Mouse (Mus musculus) heart, adult 8-10 months (tissue): Measurements from ENCODE around the gene Iqck. TPM values are rescaled to one million over a fixed set of nuclear protein-coding genes. Genes with fewer than 3 reads are reported as not detected.
A peak's percentile ranks its signal among the peaks of the same experiment; 100 is the strongest.

Experiments
- DNase-seq: peaks from one replicate; pipeline ENCODE4 v3.0.0; 2022; ENCODE audit warnings: low spot score
- total RNA-seq, 4 experiments: library from RNA; stranded (reverse); gene quantifications; 2 replicates each; pipeline ENCODE4 v1.2.4; 2022

Gene Iqck
- total RNA-seq, 4 experiments from 2014 or later = 0.32 to 0.72 (median 0.49) TPM

DNA sequence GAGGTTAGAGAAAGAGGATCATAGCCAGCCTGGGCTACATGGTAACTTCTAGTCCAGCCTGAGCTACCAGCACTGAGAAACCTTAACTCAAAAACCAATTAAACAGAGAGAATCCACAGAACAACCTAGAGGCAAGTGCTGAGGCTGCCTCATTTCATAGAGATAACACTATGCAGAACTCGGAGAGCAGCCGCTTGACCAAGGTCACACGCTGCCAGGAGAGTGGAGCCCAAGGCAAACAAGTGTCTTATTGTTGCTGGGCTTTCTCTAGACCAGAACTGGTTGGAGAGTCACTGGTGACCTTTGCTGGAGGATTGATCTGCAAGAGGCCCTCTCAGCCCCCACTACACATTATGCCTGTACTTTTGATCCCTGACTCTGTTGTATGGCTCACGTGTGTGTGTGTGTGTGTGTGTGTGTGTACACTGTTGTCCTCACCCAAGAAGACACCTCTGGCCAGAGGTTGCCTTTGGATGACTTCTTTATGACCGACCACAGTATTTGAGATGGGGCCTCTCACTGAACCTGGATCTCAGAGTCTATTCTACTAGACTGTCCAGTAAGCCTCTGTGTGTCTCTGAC lies 133.8 kb downstream of the Iqck start:
- DNase-seq = no peak

DNA sequence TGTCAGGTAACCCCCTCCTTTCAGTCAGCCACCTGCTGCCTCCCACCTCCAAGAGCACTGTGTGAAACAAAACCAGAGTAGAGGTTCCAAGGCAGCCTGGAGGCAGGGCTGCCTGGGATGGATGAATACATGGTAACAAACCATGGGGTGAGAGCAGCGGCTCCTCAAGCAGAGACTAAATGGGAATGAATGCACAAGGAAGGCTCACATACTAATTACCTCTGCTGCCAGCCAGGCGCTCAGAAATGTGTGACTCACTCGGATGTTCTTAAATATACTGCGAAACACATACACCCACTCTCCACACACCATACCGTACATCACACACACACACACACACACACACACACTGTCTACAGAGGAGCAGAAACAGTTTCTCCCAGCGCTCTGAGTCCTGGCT lies 134.7 kb downstream of the Iqck start:
- DNase-seq = no peak

DNA sequence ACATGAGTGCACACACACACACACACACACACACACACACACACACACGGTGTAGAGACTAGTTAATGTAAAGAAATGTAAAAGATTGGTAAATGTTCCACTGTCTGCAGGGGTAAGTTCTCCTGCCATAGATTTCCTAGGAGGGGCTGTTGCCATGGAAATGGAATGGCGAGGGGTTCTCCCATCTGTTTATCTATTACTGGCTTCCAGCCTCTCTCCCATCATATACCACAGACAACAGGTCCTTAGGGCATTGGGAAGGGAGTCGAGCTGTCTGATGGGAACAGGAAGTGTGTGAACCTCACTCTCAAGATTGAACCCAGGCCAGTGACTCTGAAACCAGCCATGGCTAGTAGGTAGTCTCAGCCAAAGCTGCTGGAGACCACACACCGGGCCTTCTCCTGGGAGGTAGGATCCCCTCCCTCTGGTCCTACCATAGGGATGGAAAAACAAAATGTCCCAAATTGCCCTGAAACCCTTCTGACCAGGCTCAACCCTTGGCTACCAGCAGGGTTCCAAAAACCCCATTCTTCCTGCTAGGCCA lies 135.9 kb downstream of the Iqck start:
- DNase-seq = no peak

DNA sequence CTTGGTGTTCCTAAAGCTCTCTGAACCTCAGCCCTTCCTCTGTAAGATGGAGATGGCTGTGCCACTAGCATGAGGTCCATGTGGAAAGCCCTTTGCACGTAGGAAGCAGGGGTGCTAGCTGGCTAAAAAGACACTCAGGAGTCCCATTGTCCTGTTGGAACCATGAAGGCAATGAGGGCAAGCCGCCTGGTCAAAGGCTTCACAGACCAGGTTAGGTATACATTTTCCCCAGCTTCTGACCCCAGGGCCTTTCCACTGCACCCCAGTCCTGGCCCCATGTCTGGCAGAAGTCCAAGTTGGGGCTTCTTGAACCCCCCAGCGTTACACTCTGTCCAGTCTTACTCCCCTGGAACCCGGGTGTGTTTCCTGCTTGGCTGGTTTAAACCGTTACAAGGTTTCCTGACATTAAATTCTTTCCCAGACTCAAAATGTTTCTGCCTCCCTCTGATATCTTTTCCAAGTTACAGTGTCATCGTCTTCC lies 136.6 kb downstream of the Iqck start:
- DNase-seq = no peak

DNA sequence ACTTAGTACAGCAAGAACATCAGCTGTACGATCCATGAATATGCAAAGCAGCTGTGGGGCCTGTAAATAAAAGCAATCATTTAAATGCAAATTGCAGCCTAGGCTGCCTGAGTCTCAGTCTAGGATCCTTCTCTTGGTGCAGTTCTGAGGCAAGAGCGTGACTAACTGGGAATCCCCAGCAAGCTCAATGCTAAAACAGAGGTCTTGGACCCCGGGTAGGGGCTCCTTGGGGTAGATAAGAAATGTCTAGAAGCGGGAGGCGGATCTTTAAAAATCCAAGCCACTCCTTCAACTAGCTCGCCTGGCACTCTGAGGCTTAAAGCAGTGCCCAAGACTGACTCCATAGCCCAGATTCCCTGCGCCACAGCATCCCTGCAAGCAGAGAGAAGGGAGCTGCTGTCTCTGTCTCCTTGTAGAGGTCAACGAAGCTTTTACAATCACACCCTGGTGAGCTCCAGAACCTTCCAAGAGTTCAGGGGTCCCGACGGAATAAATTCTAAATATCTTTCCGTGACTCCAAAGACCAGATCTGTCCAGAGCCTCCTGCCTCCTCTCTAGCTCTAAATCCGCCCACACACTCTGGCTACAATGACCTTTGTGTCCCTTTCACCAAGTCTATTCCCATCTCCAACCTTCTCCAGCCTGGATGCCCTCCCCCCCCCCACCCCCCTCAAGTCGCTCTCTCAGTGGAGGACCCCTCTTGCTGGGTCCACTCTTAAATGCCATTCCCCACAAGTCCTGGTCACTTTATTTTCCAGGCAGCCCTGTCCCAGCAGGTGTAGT lies 137.3 kb downstream of the Iqck start:
- no peak for DNase-seq

DNA sequence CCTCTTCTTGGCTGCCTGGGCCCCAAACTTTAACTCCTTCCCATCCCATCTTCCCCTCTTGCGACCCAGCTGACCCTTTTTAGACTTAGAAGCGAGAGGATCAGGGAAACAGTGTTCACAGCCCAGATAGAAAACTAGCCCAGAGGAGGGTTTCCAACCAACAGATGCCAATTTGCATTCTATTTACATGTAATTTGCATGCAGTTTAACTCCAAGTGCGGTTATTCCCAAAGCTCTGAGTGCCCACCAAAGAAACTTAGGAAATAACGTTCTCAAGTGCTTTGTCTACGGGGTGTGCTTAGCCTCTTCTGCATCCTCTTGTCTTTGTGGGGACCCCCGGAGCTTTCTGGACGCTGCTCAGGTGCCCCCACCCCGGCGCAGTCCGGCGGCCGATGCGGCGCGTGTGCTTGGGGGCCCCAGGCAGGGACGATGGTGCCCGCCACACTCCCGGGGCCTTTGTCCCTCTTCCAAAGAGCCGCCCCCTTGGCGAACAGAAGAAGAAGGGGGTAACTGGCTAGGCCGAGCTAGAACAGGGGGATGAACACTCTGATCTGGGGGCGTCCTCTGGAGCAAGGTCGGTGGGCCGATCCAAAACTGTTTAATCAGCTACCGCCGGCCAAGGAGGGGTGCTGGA lies 138.2 kb downstream of the Iqck start:
- DNase-seq = no peak

DNA sequence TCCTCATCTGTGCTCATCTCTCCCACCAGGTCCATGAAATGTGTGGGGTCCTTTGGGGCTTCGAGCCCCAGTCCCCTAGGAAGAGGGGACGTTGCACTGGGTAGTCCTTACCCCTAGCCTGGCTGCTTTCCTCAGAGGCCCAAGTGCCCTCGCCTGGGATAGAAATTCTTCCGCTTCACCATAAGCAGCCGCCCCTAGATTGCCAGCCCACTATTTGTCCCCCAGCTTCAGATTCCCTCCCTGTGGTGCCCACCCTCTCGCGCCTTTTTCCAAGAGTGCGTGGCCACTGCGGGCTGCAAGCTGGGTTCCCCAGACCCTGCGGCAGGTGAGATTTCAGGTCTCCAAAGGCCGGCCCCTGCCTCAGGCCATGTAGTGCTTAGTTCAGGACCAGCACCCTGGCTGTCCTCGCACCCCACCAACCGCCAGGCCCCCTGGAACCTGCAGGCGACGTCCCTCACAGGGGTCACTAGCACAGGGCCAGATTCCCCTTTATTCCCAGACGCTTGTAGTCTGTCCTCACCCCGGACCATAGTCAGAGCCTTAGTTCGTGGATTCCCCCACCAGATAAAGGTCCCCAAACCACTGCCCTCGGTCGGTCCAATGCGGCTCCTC lies 138.8 kb downstream of the Iqck start:
- no peak for DNase-seq

DNA sequence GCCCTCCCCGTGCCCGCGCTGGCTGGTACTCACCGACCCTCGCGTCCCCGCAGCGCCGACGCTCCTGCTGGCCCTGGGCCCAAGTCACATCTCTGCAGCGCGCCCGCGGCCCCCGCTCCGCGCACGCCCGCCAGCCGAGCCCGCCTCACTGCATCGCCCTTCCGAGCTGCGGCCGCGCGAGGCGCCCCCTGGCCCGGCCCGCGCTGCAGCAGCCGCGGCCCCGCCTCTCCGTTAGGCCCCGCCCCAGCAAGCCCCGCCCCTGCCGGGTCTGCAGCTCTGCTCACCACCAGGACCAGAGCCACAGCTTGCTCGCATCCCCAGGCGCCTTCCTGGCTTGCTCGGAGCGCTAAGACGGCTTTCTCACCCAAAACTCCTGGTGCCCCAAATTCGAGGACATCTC lies 139.5 kb downstream of the Iqck start, which contains the start of gene Gprc5b:
Gene Gprc5b, minus strand, starts transcription at position 205 of the 400 bp plus-strand sequence.
- DNase-seq = peak; percentile 80

DNA sequence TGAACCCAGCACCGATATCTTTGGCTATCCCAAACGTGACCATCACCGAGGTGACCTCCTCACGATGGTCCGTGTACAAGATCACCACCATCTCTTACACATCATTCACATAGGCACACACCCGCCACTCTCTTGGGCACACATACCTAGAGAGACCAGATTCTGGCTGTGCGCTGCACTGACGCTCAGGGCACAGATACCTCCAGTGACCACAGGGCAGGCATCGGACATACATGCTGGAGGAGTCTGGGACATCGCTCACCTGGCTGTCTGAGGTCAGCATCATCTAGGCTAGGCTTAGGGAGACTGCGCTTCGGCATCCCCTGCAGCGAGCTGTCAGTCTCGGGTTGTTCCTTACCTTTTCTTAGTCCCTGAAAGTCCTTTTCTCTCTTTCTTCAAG lies 140.1 kb downstream of the Iqck start:
- no peak for DNase-seq

DNA sequence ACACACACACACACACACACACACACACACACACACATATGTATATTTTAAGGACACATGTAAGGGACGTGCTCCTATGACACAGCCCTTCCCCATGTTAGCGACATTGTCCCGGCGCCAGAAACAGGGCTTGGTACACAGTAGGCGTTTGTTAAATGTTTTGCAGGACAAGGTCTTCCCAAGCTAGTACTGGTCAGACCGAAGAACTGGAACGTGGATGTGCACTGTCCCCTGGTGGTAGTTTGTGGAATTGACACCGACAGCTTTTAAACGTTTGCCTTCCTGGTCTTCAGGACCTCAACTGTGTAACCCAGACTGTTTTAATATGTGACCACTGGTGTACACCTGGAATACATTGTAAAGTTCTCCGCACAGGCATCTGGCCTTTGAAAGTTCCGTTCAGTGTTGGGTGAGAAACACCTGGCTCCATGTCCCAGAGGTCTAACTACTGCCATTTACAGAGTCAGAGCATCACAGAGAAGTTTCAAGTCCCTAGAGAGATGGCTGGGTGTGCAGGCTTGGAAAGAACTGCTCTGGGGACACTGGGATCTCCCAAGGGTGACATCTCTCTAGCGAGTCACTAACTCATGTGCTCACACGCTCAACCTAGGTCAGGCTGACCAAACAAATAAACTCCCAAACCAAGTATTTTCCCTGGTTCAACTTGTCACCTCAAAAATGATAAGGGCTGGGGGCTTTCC lies 140.7 kb downstream of the Iqck start:
- DNase-seq = peak; percentile 89

DNA sequence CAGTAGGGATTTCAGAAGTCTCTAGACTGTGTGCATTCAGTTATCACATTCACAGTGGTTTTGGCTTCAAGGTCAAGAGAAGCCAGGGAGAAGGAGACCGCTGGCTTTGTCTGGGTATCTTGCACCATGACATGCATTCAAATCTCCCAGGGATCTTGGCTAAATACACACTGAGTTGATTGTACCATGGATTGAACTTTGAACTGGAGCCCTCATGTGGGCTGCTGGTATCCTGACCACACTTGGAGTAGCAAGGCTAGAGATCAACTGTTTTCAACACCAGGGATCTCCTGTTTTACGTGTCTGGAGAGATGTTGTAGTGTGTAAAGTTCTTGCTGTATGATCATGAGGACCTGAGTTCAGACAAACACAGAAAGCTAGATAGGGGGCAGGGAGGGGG lies 144.3 kb downstream of the Iqck start:
- DNase-seq = no peak

DNA sequence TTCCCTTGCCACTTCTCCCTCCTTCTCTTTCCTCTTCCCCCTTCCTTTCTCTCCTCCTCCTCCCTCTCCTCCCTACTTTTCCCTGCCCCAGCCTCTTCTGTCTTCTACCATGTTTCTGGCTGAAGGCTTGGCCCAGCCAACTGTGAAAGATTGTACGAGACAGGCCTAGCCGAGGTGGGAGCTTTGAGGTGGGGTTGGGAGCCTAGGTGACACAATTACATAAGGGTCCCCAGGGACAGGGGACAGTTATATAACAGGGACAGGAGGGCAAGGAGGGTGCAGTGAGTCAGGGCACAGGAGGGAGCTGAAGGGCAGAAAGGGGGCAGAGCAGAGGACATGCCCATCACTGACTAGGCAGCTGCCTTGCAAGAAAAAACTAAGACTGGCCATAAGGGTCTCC lies 146.4 kb downstream of the Iqck start:
- no peak for DNase-seq

DNA sequence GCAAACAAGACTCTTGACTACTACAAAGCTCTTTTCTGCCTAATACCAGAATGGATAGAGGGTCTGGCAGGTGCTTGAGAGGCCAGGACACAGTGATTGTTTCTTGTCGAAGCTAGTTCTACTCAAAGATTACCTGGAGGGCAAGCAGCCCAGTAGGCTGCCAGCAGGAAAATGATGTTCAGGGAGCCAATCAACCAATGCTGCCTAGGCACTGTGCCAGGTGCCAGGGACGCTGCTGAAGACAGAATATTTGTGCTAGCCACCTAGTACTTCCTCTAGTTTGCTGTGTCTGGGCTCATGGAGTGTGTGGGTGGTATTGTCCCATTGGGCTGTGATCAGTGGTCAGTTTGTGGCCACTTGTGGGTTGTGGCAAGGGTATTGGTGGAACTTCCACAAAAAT lies 146.9 kb downstream of the Iqck start:
- DNase-seq = no peak

DNA sequence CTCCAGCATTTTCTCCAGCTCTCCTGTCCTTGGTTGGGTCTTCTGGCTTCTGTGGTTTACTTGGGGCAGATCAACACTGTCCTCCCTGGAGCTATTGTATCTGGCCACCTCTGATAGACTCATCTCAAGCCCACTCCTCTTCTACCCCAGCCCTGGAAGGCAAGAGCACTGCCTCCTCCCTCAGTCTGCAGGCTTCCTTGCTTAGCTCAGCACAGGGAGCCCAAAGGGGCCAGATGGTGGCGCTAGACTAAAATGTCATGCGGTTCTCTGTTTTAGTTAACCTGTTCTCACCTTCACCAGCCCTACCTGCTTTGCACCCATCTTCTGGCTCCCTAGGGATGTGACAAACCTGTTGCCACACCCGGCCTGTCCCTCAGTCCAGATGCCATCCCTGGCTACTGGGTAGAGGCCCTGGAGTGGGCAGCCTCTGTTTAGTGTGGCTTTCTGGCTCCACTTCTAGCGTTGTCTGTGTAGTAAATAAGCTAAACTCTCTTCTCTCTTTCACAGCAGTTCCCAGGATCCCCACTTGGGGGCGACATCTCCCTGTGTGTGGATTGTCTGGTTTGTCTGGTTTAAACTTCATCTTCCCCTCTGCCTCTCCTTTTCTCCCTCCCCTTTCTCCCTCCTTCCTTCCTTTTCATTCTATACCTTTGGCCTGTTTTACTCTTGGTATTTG lies 155.4 kb downstream of the Iqck start:
- no peak for DNase-seq

DNA sequence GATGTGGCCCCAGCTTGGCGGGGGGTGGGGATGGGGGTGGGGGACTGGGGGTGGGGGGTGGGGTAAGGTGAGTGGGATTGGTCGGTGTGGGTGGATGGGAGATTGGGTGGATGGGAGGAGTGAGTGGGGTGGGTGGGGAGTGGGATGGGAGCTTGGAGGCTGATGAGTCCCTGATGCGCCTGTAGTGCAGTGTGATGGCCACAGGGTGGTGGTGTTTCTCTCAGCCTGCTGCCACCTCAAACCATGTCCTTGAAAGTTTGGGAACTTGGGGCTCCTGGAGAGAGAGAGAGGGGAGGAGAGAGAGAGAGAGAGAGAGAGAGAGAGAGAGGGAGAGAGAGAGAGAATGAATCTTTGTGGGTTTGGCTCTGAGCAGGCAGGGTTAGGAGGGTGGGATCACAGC lies 160.2 kb downstream of the Iqck start:
- no peak for DNase-seq

DNA sequence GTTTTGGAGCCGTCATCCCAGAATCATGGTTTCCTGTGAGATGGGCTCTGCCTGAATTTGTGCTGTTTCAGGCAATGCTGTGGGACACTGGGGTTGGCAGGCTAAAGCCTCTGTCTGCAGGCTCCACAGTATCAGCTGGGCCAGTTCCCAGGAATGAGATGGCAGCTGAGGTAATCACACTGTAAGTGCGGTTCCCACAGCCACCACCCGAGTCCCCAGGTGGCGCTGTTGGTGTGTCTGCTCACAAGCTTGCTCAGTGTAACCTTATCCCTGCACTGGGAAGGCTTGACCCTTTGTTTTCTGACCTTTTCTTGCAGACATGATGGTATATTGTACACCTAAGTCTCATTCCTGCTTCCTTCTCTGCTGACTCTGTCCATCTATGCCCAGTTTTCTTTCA lies 164.0 kb downstream of the Iqck start:
- DNase-seq = no peak

Other genes with a start within 250 kb of the Iqck start
- gene Gde1, start 150.0 kb upstream of the Iqck start, total RNA-seq = 10 to 100 TPM; 26.4 to 33.6 (median 31.1) TPM
- 1 to 10 TPM; 1.2 to 1.9 (median 1.7) TPM for gene Ccp110, start 143.2 kb upstream of the Iqck start, total RNA-seq
- gene Vps35l, start 115.5 kb upstream of the Iqck start, total RNA-seq = 10 to 100 TPM; 22.0 to 27.0 (median 26.2) TPM
- gene Knop1, start 502 bp downstream of the Iqck start, total RNA-seq = 10 to 100 TPM; 13.0 to 14.8 (median 14.0) TPM
- gene Gprc5b, start 139.5 kb downstream of the Iqck start, total RNA-seq = 10 to 100 TPM in 2 of 4 experiments, 1 to 10 TPM in 2; 9.2 to 13.8 (median 11.6) TPM